Mouse (Mus musculus): Measurements from ENCODE around the gene Dpyd. TPM values are rescaled to one million over a fixed set of nuclear protein-coding genes. Genes with fewer than 3 reads are reported as not detected.

Gene Dpyd
- total and polyA plus RNA-seq, 2 experiments from 2014 or later = 3.5 to 5.9 TPM

DNA sequence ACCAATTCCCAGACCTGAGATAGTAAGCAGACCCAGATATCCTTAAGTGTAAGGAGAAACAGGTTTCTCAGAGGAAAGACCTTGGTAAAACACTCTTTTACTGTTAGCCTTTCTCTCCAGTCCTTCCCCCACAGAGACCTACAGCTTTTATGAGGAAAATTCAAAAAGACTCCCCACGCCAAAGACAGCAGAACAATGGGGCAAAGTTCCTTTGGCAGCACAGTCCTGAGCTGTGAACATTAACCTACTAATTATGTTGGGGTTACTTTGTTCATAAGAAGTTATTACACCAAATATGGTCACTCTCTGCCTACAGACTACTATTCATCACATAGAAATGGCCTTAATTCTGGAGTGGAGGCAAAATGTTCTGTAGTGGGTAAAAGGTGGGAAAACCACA lies 480.7 kb downstream of the Dpyd start:
- Histone ChIP-seq H3K9ac (replicated peaks; ENCODE audit: low read length, poor library complexity, severe bottlenecking) (no peak overlapping the region), H3K36me3 (ENCODE audit: insufficient read depth, low read length) (no peaks in the 10 kb centered on the region), H3K4me2 (ENCODE audit: low read depth, low read length, poor library complexity, severe bottlenecking) (no peak overlapping the region), H3K27me3 (ENCODE audit: insufficient read depth, low read length) (no peaks in the 10 kb centered on the region), H3K27ac (ENCODE audit: low read depth, low read length) (no peak overlapping the region), H3K9me3 (ENCODE audit: low read length) (no peaks in the 10 kb centered on the region), H3K4me3 (ENCODE audit: low read depth, low read length) (no peak overlapping the region), H3K4me1 (ENCODE audit: insufficient read depth, low read length) (no peaks in the 10 kb centered on the region)
- no peak for ATAC-seq (ENCODE audit: low FRiP score)
- TF ChIP-seq CTCF (IDR thresholded peaks at IDR 0.05) = no peak
- WGBS = 75% methylated on average over 1 of the region's 1 CpGs
- DNase-seq (ENCODE audit: low spot score) = no peak

DNA sequence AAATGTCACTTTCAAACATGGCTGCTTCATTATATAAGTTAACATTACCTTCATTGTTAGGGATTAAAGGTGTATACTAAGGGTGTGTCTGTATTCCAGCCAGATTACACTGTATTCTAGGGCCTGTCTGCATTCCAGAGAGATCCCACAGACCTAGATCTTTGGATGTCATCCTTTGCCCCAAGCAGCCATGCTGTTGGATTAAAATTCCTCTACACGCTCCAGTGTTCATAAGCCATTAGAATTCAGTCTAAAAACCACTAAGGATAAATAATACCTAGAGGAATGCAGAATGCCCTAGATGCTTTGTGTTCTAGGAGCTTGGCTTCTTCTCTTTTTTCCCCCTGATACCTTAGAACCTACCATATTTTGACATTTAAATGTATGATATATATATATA lies 494.2 kb downstream of the Dpyd start:
- no peak for TF ChIP-seq CTCF (IDR thresholded peaks at IDR 0.05)
- DNase-seq (ENCODE audit: low spot score) = no peak

DNA sequence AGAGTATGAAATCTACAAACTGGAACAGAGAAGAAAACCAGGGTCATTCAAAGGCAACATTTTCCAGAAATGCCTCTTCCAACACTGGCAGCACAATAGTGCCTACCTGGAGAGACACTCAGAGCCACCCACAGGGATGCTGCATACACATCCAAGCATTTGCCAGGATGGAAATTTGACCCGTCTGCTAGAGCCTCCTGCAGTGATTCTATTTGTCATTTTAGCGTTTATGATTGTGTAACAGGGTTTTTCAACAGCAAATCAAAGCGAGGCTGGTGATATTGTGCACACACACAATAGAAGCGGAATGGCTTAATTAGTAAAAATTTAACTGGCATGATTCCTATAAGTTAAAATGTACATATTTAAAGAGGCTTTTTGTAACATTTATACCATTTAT lies 501.3 kb downstream of the Dpyd start:
- Histone ChIP-seq H3K4me1 (ENCODE audit: insufficient read depth, low read length) (no peaks in the 10 kb centered on the region), H3K9me3 (ENCODE audit: low read length) (no peaks in the 10 kb centered on the region), H3K4me3 (ENCODE audit: low read depth, low read length) (no peak overlapping the region), H3K4me2 (ENCODE audit: low read depth, low read length, poor library complexity, severe bottlenecking) (no peak overlapping the region), H3K27me3 (ENCODE audit: insufficient read depth, low read length) (no peaks in the 10 kb centered on the region), H3K9ac (replicated peaks; ENCODE audit: low read length, poor library complexity, severe bottlenecking) (no peak overlapping the region), H3K27ac (ENCODE audit: low read depth, low read length) (no peak overlapping the region), H3K36me3 (ENCODE audit: insufficient read depth, low read length) (no peaks in the 10 kb centered on the region)
- no peak for TF ChIP-seq CTCF (IDR thresholded peaks at IDR 0.05)
- DNase-seq (ENCODE audit: low spot score) = peak; percentile 24
- no peak for ATAC-seq (ENCODE audit: low FRiP score)
- WGBS = 37% methylated on average over 4 of the region's 4 CpGs

More for the DNA sequence above, 494.2 kb downstream of the Dpyd start:
- no peak overlapping the region for H3K4me2 ChIP-seq (ENCODE audit: low read depth, low read length, poor library complexity, severe bottlenecking)
- H3K36me3 ChIP-seq (ENCODE audit: insufficient read depth, low read length) = no peaks in the 10 kb centered on the region
- WGBS = 78% methylated on average over 1 of the region's 1 CpGs
- no peak for ATAC-seq (ENCODE audit: low FRiP score)
- no peak overlapping the region for H3K4me3 ChIP-seq (ENCODE audit: low read depth, low read length)
- no peak overlapping the region for H3K9ac ChIP-seq (replicated peaks; ENCODE audit: low read length, poor library complexity, severe bottlenecking)
- H3K9me3 ChIP-seq (ENCODE audit: low read length) = no peaks in the 10 kb centered on the region
- no peaks in the 10 kb centered on the region for H3K27me3 ChIP-seq (ENCODE audit: insufficient read depth, low read length)
- no peak overlapping the region for H3K27ac ChIP-seq (ENCODE audit: low read depth, low read length)
- no peaks in the 10 kb centered on the region for H3K4me1 ChIP-seq (ENCODE audit: insufficient read depth, low read length)

DNA sequence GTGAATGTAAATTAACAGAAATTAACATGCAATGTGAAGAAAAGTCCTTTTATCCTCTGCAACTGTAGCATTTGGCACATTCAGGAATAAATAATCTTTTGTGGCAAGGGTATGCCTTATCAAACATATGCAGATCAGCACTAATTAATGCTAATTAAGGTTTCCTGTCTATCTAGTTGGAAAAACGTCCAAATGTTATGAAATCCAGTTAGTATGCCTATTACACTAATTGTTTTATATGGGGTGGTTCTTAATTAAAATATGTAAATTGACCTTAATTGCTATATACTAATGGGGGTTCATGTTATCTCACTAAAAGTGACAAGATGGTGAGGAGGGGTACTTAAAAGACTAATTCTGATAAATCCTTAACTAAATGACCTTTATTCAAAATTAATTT lies 501.7 kb downstream of the Dpyd start:
- Histone ChIP-seq H3K36me3 (ENCODE audit: insufficient read depth, low read length) (no peaks in the 10 kb centered on the region), H3K4me1 (ENCODE audit: insufficient read depth, low read length) (no peaks in the 10 kb centered on the region), H3K4me3 (ENCODE audit: low read depth, low read length) (no peak overlapping the region), H3K9ac (replicated peaks; ENCODE audit: low read length, poor library complexity, severe bottlenecking) (no peak overlapping the region), H3K9me3 (ENCODE audit: low read length) (no peaks in the 10 kb centered on the region), H3K4me2 (ENCODE audit: low read depth, low read length, poor library complexity, severe bottlenecking) (no peak overlapping the region), H3K27me3 (ENCODE audit: insufficient read depth, low read length) (no peaks in the 10 kb centered on the region), H3K27ac (ENCODE audit: low read depth, low read length) (no peak overlapping the region)
- WGBS = 23% methylated on average over 1 of the region's 1 CpGs
- ATAC-seq (ENCODE audit: low FRiP score) (no peak), DNase-seq (ENCODE audit: low spot score) (no peak)
- no peak for TF ChIP-seq CTCF (IDR thresholded peaks at IDR 0.05)

DNA sequence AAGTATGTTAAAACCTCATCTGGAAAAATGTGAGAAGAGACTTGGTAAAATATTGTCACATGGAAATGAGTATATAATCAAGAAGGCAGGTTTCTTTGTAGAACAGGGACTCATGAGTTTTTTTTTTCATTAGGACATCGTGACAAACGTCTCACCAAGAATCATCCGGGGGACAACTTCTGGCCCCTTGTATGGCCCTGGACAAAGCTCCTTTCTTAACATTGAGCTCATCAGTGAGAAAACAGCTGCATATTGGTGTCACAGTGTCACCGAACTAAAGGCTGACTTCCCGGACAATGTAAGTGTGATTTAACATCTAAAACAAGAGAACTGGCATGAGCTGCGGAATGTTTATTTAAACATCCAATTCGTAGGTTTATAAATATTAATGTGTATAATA lies 502.8 kb downstream of the Dpyd start:
- WGBS = 41% methylated on average over 7 of the region's 7 CpGs
- Histone ChIP-seq H3K4me3 (ENCODE audit: low read depth, low read length) (no peak overlapping the region), H3K9ac (replicated peaks; ENCODE audit: low read length, poor library complexity, severe bottlenecking) (no peak overlapping the region), H3K4me1 (ENCODE audit: insufficient read depth, low read length) (no peaks in the 10 kb centered on the region), H3K27me3 (ENCODE audit: insufficient read depth, low read length) (no peaks in the 10 kb centered on the region), H3K27ac (ENCODE audit: low read depth, low read length) (no peak overlapping the region), H3K4me2 (ENCODE audit: low read depth, low read length, poor library complexity, severe bottlenecking) (no peak overlapping the region), H3K9me3 (ENCODE audit: low read length) (no peaks in the 10 kb centered on the region), H3K36me3 (ENCODE audit: insufficient read depth, low read length) (no peaks in the 10 kb centered on the region)
- DNase-seq (ENCODE audit: low spot score) (no peak), ATAC-seq (ENCODE audit: low FRiP score) (no peak)
- TF ChIP-seq CTCF (IDR thresholded peaks at IDR 0.05) = no peak

DNA sequence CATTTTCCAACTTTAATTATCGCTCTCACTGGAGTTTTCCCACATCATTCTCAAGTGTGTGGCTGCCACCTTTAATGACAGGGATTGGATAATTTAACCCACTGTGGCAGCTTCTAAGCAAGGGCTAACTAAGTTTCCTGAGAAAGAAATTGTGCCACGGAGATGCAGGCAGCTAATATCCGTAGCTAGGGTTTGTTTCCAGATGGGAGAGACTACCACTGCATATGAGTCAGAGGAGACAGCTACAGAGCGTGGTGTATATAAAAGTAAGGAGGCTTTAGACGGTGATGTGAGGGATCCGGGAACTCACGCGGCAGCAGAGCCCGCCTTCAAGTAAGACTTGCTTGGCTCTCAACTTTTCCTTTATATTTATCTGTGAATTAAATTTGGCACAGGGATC lies 505.3 kb downstream of the Dpyd start:
- DNase-seq (ENCODE audit: low spot score) (no peak), ATAC-seq (ENCODE audit: low FRiP score) (no peak)
- 62% methylated on average over 9 of the region's 9 CpGs for WGBS
- Histone ChIP-seq H3K4me1 (ENCODE audit: insufficient read depth, low read length) (no peaks in the 10 kb centered on the region), H3K4me2 (ENCODE audit: low read depth, low read length, poor library complexity, severe bottlenecking) (no peak overlapping the region), H3K27me3 (ENCODE audit: insufficient read depth, low read length) (no peaks in the 10 kb centered on the region), H3K36me3 (ENCODE audit: insufficient read depth, low read length) (no peaks in the 10 kb centered on the region), H3K9ac (replicated peaks; ENCODE audit: low read length, poor library complexity, severe bottlenecking) (no peak overlapping the region), H3K4me3 (ENCODE audit: low read depth, low read length) (no peak overlapping the region), H3K27ac (ENCODE audit: low read depth, low read length) (no peak overlapping the region), H3K9me3 (ENCODE audit: low read length) (no peaks in the 10 kb centered on the region)
- TF ChIP-seq CTCF (IDR thresholded peaks at IDR 0.05) = no peak

Measured in midbrain, postnatal 0 days (tissue).